Mouse (Mus musculus) lung, postnatal 4 days (tissue): Measurements from ENCODE around the gene Prkcd.
A peak's percentile ranks its signal among the peaks of the same experiment; 100 is the strongest.

Source experiments
- DNase-seq, 2 experiments: peaks; one replicate each; pipeline ENCODE4 v3.0.0; 2021

Prkcd gene

DNA sequence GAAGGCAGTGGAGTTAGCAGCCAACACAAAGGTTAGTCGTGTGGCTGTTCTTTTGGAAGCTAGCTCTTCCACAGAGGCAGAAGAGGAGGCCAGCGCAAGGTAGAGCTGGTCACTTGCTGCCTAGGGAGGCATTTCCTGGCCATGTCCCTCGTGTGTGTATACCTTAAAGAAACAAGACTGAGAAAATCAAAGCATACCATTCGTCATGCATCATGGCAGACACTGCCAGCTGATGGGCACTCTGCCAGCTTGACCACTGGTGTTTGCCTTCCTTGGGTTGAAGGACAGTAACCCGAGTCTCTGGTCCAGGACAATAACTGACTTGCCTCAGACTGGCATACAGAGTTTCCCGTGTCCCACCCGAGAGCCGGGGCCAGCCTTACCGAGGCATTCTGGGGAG lies 55.7 kb downstream of the Prkcd start:
- peak; percentile 56 to 76 for DNase-seq

DNA sequence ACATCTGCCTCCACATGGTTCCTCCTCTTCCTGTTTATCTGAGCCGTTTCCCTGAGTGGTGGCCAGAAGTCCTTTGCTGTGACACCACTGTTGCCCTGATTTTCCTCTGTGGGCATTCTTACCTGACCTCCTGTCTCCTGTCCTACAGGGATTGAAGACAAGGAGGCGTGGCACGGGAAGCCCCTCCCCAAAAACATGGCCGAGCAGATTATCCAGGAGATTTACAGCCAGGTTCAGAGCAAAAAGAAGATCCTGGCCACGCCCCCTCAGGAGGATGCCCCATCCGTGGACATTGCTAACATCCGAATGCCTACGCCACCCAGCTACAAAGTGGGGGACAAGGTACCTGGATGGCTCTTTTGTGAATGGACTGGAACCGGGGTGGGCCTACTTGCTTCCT lies 58.0 kb downstream of the Prkcd start:
- no peak for DNase-seq

DNA sequence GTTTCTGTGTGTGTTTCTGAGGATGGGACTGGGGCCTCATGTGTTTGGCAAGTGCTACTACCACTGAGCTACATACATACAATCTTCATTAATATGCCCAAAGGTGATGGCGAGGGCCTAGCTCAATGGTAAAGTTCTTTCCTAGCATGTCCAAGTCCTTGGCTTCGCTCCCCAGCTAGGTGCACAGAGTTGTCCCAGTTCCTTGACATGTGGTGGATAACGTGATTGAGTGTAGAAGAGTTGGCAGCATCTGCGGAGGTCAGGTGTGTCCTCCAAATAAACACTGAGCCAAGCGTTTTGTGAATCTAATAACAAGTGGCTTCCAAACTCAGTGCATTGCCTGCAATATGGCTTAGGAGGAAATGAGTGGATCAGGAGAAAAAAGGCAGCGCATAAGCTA lies 59.7 kb downstream of the Prkcd start:
- DNase-seq = no peak

DNA sequence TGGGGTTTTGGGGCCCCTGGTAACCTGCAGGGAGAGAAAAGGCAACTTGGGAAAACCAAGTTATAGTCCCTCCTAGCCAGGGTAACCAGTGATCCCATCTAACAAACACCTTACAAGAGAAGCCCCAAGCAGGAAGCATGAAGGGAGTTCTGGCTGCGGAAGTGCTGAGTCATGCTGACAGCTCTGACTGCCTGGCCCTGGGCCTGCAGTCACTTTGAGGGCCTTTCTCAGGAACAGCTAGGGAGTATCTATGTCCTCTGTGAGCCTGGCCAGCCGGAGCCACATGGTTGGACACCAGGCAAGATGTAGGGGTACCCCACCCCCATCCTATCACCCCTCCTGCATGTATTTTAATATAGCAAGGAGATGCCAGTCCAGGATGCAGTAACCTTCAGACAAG lies 61.6 kb downstream of the Prkcd start:
- peak in 1 of 2 experiments; percentile 66 for DNase-seq

DNA sequence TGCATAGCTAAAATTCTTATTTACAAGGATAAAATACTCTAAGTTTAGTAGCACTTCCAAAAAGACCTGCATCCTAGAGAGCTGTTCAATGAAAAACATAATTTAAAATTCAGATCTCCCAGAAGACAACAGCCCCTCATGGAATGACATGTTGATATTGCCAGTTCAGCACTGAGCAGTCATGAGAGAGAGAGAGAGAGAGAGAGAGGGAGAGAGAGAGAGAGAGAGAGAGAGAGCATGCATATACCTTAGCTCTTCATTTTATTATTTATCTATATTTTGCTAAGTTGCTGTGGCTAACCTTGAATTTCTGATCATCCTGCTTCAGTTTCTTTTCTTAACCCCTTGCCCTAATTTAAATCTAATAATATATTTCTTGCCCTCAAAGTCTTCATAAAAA lies 63.7 kb downstream of the Prkcd start:
- DNase-seq = no peak

DNA sequence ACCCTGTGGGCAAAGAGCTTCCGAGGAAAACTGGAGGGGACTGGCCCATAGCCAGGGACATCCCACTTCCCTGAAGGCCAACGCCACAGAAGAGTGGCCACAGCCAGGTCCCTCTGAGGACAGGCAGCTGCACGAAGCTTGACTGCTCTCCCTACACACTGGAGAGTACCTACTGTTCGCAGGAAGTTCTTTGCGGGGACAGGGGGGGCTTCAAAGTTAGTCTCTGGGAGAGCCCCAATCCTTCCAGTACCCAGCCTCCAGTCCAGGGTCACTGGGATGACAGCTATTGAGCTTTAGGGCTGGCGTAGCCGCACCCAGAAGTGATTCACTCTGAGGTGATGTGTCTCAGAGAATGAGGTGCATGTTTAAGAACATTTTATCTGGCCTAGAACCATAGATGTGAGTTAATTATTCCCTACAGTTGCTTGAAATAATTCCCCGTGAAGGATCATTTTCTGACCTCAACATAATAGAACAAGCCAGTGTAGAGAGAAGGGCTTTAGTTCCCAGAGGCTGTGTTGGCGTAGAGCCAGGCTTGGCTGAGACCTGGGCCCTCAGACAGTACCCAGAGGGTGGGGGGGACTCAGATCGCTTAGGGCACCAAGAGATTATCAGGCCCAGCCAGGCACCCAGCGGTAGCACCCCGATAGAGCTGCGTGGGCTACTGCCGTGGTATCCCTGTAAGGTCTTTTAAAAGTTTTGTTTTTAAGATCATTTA lies 64.4 kb downstream of the Prkcd start:
- DNase-seq = peak in 1 of 2 experiments; percentile 44

DNA sequence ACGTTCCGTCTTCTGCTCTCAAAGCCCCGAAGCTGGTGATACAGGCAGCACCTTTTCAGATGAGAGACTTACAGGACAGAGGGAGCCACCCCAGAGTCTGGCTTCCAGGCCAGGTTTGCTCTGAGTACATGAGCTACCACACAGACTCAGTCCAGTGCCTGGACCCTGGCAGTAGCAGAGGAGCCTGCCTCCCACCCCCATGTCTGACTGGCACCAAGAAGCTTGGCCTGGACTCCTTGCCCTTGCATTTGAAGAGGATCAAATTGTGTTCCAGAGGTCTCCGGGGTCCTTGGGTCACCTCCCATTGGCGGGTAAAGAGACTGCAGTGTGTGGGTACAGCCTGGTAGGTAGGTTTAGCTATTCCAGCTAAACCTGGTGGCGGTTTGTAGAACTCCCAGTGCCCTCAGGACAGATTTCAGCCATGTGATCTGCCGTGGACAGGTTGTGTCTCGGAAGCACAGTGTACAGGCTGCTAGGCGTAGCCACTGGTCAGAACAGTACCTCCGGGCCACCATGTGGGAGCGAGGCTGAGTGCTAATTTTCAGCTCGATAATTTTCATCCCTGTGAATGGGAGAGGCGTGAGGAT lies 65.1 kb downstream of the Prkcd start:
- DNase-seq = no peak

DNA sequence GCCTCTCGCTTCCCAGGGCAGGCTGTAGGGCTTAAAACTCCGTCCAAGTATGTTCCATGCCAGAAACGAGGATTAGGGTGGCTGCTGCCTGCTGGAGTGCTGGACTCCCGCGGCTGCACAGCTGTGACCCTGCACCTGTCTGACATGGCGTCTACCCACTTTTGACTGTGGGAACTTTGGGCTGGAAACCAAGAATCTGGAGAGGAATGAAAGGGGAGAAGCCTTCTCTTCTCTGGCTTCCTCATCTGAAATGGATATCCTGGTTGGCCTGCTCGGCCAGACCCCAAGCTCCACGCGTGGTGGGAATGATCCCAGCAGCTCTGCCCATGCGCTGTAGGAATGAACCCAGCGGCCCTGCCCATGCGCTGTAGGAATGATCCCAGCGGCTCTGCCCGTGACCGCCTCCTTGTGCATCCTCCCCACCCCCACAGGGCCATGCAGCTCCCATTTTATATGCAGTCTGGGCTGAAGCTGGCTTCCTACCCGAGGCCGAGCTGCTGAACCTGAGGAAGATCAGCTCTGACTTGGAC lies 66.6 kb downstream of the Prkcd start:
- DNase-seq = no peak

DNA sequence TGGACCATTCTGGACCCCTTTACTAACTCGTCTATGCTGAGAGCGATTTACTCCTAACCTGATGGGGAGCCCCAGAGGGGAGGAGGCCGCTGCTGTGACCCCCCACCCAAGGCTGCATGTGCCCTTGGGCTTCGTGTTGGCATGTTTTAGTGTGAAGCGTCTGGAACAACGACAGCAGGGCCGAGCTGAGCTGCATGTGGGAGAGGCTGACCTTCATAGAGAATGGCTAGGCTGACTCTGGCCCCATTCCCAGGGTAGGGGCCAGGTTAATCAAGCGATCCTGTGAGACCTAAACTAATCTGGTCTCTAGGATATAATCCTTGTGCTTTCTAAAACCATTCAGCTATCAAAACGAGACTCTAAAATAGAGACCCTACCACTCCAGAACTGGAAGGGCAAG lies 68.3 kb downstream of the Prkcd start:
- no peak for DNase-seq

DNA sequence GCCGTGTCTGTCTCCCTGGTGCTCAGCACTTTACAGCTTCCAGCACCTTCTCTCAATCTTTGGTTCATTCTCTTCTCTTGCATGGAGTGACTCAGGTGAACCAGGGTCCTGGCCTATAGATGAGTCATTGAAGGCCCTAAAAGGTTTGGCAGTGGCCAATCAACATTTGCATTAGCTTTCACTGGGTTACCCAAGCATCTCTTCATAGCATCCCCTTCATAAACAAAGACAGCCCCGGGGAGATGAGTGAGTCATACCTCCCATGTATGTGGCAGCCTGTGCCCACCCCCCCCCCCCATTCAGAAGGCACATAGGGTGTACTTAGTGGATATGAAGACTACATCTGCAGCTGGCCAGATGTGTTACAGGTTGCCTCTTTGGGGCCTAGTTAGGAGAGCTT lies 69.4 kb downstream of the Prkcd start:
- no peak for DNase-seq

DNA sequence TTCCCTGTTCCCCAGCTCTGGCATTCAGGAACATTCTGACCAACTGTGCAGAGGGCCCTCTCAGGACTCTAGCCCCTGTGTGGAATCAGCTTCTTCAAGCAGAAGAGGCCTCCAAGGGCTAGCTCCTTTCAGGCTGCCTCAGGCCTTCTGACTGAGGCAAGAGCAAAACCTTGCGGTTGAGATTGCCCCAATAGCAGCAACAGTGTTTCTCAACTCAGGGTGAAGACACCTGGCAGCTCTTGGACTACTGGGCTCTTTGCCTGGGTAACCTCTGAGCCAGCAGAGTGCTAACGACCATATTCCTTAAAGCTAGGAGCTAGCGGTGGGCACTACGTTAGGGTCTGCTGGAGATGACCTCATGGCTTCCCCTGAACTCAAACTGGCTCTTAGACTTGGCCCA lies 72.8 kb downstream of the Prkcd start:
- DNase-seq = peak; percentile 46 to 51

DNA sequence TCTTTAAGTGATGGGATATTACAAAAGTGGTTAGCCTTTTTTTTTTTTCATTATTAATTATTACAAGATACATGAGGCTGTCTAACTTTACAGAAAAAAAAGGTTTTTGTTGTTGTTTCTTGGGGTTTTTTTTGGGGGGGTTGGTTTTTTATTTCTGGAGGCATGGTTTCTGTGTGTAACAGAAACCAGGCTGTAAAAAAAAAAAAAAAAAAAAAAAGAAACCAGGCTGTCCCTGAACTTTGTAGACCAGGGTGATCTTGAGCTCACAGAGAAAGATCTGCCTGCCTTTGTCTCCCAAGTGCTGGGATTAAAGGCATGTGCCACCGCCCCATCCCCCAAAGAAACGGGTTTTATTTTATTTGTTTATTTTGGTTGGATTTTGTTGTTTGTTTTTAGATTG lies 74.0 kb downstream of the Prkcd start:
- DNase-seq = no peak

DNA sequence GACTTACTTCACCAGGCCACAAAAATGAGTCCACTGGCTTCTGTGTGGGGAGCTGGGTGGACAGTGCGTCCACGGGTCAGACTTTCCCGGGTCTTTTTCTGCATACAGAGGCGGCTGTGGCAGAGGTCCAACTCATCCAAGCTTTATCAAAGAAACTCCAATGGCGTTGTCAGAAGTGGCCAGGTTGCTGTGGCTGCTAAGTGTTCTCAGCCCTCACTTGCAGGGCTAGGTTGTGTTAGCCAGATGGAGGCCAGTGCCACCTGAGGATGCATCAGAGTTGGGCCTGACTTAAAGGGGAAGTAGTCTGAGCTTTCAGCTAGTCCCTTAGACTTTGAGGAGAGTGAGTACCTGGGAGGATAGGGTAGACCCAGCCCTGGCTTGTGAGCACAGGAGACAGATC lies 74.5 kb downstream of the Prkcd start:
- DNase-seq = peak; percentile 34 to 53

DNA sequence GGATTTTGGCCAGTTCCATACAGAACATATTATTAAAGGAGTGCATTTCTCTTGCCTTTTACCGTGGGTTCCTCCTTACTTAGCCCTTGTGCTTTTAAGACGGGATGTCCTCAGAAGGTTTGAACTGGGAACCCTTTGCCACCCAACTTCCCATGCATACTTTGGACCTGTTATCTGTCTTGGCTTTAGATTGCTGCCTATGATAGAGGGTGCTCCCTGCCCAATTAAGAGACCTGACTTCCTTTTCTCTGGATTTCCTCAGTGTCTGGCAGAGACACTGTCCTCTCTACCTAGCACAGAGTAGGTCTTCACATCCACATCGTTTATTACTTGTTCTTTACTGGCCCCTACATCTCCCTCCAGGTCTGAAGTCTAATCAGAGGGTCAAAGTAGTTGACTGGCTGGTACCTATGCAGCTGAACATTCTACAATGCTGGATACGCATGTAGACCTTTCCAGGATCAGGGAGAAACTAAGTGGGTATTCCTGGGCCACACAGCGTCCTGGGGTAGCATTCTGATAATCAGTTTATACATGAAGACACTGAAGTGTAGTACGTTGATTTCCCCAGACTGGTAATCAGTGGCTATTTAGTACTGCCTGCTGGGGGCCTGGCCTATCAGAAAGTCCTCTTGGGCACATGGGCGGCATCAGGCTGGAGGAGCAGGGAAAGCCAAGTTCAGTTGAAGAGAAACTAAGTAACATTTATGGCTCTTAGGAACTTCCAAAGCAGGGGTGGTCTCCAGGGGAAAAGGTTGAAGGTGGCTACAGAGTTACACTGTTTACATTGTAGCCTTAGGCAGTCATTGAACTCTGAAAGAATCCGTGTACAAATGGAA lies 75.6 kb downstream of the Prkcd start:
- DNase-seq = no peak

DNA sequence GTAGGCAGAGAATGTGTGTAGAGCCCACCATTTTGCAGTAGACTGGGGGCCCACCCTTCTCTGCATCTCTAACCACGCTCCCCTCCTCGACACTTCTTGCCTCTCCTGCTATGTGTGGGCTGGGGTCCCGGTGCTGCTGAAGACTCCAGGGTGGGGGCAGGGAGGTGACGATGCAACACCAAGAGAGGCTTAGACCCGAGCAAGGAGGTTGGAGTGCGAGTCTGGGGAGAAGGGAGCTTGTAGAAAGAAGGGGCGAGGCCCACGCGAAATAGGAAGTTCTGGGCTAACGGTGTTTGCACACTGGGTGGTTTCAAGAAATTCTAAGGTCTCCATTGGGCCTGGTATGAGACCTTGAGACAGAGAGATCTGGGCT lies 76.2 kb downstream of the Prkcd start:
- DNase-seq = peak; percentile 46 to 54

DNA sequence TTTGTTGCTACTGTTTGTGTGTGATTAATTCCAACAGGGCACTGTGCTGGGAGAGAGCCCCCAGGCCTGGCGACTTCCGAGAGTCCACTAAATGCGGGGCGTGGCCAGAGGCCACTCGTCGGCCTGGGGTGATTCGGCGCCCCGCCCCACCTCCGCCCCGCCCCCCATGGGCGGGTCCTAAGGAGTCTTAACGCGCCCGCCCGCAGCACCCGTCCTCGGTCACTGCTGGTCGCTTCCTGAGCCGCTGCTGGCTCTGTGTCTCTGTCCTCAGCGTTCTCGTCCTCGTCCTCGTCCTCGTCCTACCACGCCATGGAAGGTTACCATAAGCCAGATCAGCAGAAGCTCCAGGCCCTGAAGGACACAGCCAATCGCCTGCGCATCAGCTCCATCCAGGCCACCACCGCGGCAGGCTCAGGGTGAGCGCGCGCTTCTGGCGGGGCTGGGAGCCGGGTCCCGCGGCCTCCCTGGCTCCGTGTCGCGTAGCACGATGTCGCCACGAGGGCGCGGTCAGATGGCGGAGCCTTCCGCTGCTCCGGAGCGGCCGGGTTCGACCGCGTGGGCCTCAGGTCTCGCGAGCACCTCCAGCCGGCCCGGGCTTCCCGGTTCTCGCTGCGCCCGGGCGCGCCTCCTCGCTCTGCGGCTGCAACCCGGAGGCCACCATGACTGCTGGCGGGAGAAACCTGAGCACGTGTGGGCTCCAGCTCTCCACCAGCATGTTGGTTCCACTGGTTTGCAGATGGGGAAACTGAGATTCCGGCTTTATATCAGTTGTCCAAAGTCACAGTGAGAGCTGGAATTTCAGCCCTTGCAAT lies 76.8 kb downstream of the Prkcd start:
- DNase-seq = peak; percentile 98

DNA sequence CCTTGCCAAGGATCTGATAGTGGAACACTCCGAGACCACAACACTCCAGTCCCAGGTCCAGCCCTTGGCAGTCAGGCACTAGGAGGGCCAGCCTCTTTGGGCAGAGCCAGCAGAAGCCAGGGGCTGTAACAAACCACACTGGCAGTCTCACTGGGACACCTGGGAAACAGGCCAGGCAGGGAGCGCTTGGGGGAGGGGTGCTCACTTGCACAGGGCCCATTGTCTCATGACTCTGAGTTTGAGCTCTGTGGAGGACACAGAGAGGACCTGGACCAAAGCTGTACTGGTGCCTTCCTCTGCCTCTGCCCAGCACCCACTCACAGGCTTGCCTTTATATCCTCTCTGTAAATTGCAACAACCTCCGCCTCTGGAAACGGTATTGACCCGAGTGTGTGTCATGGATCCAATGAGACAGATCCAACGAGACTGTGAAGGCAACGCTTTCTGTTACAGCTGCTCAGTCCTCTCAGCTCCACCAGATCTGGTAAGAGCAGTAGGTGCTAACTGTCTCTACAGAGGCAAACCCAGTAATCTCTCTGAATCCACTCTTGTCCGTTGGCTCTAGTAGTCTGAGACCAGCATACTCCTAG lies 77.8 kb downstream of the Prkcd start, which contains the start of gene Tkt:
TSS of gene Tkt (plus strand) at position 229 of the 590 bp plus-strand sequence.
- DNase-seq = peak; percentile 74 to 85
